Mouse (Mus musculus) ovary, adult 18-20 months (tissue): ENCODE measurements around the gene G3bp1.

Experiments used
- DNase-seq: peaks from one replicate; pipeline ENCODE4 v3.0.0; 2022; ENCODE audit warnings: low spot score, mixed read lengths

The G3bp1 gene

DNA sequence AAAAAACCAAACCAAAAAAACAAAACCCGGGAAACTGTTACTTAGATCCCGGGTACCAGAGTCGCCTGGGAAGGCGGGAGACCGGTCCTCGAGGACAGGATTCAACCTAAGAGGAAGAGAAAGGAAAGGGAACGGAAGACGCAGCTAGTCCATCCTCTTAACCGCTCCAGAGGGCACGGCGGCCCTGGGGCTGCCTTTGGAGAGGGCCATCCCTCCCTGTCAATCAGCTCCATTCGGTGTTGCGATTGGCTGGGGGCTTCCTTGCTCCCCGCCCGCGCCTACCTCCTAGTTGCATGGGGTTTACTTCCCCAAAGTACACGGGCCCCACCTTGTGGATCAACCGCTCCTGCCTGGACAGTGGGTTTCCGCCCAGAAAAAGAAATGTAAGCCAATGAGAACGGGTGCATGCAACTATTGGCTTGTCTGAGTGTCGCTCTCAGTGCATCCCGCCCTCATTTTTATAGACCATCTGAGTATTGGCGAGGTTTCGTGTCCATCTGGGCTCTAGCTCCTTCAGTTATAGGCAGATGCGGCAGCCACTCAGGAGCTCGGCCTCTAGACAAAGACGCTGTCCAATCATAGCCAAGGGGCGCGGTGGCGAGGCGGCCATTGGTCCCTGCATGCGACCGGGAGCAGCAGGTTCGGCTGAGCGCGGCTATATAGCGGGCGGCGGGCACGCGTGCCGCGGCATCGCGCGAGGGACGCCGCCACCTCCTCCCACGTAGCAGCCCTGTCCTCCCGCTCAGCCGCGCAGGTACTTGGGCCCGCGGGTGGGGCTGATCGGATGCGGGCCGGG is at the start of gene G3bp1:
TSS of gene G3bp1 (plus strand) at position 638 of the 796 bp plus-strand sequence.
- DNase-seq: peak; percentile 100

DNA sequence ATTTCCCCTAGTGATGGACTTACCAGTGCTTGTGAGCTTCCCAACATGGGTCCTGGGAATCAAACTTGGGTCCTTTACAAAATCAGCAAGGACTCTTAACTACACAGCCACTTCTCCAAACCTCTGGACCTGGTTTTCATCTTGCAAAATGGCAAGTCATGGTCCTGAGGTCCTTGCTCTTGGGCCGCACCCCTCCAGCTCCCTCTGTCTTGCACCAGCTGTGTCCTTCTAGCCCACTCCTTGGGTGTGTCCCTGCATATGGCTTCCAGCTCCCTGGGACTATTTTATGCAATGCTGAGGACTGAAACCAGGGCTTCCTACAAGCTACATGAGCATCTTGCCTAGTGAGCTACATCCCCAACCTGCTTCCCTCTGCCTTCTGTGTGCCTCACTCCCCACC is 46.5 kb upstream of the G3bp1 start, which contains the start of gene Sparc:
TSS of gene Sparc (minus strand) at position 206 of the 400 bp plus-strand sequence.
- no peak for DNase-seq

DNA sequence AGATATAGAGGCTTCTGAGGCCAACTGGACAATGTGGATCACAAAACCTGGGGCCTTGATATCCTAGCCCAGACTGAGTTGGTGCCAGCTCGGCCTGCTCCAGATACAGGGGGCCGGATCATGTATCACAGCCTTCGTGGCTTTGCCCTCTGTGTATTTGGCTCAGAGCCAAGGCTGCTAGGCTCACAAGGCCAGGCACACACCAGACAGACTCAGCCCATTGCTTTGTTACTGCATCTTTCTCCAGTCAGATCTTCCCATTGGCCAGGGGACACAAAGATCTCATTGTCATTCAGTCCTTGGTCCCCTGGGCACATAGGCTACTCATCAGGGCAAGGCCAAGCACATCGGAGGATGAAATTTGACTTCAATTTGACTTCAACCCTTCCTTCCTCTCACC is 45.7 kb upstream of the G3bp1 start:
- peak; percentile 82 for DNase-seq

DNA sequence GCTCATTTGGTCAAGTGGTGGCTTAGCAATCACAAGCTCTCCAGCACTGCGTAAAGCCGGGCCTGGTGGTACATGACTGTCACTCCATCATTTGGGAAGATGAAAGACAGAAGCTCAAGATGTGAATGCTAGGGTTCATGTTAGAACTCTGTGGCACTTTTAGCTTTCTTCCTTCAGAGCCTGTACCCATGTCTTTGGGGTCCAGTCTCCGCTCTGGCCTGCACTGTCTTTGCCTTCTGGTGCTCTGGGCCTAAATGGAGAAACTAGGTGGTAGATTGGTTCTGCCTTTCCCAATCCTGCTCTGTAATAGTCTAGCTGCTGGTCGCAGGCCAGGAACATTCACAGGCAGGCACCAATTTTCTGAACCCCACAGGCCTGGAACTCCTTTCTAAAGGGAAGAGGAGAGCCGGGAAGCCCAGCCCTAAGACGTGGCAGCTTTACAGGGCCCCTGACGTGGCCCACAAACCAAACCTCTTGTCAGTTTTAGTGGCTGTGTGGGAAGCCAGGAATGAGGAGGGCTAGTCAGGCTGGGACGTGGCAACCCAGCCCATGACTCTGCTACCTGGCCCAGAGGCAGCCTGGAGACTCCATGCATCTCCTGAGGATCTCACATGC is 44.6 kb upstream of the G3bp1 start:
- DNase-seq: no peak

DNA sequence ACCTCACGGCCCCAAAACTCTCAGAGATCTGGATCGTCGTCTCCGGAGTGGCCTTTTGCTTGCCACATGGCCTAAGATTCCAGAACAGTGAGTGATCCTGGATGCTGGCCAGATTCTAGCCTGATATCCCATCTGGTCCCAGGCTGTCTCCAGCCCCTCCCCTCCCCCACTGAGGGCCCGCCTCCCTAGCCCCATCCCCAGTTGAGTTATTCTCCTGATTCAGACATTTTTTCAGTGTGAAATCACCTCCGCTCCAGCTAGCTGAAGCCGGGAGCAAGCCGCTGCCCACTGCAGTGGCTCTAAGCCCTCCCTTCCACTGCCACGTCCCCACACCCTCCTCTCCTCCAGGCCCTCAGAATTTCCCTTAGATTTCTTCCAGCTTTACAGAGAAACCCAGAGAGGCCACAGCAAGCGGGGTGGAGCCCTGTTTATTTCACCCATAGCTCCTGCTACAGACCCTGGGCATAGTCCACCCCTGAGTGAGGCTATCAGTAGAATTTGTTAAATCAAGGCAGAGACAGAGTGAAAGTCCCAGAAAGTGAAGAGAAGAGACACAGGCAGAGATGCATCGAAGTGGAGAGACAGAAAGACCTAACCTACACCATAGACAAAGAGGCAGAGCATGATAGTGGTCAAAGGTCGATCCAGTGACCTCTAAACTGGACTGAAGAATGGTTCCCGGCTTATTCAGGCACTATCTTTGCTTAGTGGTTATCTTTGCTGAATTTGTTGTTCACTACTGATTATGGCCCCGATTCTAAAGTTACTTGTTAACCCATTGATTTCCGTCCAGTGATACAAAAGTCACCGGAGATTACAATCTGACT is 41.1 kb upstream of the G3bp1 start:
- DNase-seq: peak; percentile 81

DNA sequence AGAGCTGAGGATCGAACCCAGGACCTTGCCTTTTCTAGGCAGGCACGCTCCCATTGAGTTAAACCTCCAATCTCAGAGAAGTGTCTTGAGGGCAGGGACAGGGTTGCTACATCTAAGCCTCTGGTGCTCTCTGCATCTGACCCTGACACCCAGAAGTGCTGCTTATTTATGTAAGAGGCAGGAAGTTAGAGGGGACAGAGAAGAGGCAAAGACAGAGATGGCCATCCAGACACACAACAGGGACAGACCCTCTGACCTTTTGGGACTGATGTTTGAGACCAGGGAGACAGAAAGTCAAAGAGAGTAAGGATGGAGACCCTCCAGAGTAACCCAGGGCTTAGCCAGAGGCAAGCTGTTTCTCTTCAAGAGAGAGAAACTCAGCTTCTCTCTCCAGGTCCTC is 39.5 kb upstream of the G3bp1 start:
- no peak for DNase-seq

DNA sequence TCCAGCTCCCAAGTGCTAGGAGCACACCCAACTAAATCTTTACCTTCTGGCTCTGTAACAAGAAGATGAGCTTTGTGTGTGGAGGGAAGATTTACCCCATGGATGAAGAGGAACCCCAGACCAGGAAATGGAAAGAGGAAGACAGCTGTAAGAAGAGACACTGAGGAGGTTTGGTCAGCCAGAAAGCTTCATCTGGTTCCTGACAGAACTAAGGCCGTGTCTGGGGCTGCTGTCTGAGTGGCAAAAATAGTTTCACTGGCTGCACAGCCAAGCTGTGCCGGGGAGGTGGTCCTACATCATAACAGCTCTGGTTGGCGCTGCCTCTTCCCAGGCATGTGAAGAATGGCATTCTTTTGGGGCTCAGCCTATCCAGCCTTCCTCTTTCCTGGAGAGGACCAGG is 36.5 kb upstream of the G3bp1 start:
- no peak for DNase-seq

DNA sequence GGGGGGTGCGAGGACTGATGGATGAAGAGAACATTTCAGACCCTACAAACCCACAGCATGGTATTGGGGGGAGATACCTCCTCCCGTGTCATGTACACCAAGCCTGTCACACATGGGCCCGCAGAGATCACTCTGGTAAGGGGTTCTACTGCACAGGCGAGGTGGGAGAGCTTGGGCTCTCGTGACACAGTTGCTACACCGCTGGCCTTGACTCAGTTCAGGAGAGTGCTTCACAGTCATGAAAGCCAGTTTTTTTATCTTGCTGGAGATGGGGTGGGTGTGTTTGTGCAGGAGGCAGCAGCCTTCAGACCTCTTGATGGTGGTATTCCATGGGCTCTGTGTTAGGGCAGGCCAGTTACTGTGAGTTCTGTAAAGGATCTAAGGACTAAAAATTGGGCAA is 33.4 kb upstream of the G3bp1 start:
- no peak for DNase-seq

DNA sequence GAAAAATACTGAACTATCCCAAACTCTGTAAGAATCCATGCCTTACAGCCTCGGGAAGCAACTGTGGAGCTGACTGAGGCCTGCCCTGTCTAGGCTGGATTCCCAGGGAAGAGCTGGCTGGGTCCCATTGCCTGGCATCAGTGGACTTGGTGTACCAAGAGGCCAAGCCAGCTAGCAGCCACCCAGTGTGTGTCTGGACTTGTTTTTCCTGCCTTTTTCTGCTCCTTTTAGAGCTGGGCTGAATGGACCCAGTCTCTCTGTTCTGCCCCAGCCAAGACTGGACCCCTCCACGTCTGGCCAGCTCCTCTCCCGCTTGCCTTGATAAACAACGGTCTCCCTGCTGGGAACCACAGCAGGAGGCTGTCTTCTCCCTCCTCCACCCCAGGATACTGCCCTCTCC is 31.5 kb upstream of the G3bp1 start:
- DNase-seq: no peak

DNA sequence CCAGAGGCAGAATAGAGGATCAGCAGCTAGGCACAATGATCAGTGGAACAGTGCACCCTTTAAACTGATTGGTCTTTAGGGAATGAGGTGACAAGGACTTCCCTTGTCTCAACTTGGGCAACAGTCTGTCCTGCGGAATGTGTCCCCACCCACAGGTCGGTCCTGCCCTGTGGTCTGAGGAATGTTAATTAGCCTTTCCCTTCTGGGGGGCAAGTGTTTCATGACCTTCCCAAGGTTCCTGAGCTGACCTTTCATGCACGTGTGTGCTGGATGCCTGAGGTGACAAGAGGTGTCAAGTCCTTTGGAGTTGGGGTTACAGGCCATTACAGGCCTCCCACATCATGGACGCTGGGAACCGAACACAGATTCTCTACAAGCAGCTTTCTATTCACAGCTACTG is 29.8 kb upstream of the G3bp1 start:
- no peak for DNase-seq

DNA sequence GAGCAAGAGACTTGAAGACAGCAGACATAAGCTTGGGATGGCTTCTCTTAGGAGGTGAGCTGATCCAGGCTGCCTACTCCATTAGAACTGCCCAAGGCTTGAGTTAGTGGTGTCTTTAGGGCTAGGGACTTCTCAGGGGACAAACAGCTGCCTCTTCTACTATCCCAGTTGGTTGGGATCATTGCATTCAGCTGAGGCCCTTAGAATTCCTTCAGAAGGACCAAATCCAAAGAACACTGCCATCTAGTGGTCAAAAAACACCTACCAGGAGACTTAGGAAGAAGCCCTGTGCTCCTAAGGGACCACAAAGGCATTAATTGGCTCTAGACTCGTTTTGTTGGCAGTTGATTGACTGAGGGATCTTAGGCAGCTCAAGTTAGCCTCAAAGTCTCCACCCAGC is 24.7 kb upstream of the G3bp1 start:
- no peak for DNase-seq

DNA sequence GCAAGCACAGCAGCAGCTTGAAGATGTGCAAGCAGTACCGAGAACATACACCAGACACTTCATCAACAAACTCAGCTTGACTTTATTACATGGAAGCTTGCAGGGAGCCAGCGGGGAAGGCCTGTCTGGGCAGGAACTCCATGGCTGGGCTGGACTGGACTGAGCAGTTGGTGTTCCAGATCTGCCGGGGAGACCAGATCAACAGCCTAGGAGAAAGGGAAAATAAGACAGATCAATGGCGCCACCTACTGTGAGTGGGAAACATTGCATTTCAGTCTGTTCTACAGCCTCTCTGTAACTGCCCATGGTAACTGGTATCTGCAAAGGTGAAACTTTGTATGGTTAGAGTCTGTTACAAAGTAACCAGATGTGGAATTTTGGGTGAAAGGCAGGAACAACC is 22.9 kb upstream of the G3bp1 start:
- DNase-seq: peak; percentile 70

DNA sequence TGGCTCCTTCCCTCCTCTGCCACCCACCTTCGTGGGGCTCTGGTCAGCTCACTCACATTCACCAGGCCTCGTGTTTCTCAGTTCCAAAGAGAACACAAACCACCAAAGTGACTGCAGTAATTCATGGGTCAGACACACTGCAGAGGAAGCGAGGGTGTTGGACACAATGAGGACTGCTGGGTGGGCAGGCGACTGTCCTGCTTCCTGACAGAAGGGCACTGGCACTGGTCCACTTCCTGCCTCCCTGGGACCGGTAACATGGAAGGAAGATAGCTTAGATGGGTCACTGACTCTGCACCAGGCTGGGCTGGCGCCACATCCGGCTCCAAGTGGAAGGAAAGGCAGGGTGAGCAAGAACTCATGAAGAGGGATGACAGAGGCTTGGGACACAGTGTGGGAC is 20.0 kb upstream of the G3bp1 start:
- no peak for DNase-seq

DNA sequence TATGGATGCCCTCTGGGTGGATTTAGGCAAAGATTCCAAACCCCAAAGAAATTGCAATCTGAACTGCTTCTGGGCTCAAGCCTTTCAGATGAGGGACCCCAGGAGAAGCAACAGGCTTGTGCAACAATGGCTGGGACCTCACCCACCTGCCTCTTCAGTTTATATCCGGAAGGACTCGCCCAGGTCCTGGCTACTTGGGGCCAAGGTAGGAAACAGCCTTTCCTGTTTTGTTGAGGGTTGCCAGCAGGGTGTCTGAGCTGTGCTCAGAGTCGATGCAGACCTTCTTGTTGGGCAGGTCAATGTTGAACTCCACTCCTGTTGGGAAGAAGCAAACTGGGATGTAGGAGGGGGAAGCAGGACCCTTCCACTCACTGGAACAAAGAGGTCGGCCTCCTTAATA is 19.2 kb upstream of the G3bp1 start:
- no peak for DNase-seq

DNA sequence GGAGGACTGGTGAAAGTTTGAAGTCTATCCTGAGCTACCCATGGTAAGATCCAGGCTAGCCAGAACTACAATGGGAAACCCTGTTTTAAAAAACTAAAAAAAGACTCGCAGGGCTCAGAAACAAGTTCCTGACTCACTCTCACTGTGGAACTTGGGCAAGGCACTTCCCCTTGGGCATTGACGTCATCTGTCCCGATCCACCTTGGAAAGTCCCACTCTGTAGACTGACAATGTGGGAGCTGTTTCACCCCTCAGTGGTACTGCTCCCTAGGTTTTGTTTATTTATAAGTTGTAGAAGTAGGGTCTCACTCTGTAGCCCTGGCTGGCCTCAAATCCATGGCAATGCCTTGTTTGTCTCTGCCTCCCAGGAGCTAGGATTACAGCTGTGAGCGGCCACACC is 15.8 kb upstream of the G3bp1 start:
- no peak for DNase-seq

DNA sequence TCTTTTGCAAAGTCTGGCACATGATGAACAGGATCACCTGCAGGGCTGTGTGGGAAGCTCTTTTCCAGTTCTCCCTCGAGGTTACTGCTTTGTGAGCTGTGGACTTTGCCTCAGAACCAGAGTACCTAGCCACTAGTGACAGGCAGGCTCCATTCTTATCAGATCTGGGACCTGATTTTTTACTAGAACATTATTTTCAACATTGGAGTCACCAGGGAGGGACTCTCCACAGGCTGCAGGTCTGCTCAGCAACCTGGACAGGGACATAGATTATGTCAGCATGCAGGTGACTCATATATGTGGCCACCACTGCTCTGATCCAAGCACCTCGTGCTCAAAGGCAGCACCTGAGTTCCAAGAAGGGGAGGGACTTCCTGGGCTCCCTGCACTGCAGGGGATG is 14.3 kb upstream of the G3bp1 start:
- no peak for DNase-seq

DNA sequence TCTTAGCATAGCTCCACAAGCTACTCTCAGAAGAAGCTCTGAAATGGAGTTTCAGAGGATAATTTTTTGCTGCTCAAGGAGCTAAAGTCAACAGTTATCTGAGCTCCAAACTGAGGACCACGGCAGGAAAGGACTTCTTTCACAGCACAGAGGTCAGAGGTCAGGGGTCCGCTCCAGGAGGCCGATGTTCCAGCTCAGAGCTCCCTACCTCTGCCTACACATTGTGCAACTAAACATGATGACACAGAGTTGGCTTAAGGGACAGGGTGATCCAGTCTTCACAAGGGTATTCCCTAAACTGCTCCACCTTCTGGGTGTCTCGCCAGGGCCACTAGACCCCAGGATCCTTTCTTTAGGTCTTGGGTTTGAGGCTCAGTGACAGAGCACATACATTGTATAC is 11.0 kb upstream of the G3bp1 start:
- DNase-seq: no peak

DNA sequence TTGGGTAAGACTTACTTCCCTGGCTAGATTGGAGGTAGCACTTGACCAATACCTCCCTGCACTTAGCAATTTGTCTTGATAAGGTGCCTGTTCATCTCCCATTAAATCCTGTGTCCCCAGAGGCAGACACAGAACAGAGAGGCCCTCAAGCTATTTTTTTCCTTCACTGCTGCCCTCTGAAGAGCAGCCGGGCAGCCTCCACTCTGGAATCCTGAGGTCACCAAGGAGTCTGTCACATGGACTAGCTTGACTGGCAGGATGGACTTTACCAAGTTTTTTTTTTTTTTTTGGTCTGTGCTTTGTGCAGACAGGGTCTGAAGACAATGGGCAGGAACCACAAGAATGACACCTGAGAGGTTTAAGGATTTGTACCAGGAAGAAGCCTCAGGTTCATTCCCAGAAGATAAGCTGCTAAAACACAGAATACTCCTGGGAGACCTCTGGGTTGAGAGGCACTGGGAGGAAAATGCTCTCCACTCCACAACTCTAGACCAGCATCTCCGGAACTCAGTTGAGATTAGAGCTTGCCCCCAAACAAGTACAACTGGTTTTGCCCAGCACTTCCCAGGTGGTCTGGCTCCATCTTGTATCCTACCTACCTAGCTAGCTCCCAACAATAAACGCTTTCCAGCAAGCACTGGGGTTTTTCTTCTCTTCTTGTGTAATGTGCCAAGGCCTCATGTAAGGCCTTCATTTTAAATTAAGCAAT is 9.5 kb upstream of the G3bp1 start:
- no peak for DNase-seq

DNA sequence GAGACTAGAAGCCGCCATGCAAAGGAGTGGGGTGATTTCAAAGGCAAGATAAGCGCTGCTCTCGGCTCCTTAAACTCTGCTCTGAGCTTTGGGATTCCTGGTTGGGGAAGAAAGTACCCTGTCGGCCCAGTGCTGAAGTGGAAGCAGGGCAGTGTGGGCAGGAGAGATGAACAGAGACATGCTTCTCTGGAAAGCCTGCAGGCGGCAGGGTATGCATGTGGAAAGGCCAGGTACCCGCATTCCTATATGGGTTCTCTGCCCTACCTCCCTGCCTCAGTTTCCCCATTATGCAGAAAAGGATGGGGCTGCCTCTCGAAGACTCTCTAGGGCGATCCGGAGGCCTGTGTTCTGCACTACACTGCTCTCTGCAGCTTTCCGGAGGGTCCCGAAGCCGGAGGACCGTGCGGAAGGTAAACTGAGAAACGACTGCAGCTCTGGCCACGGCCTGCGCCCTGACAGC is 8.9 kb upstream of the G3bp1 start:
- DNase-seq: no peak

DNA sequence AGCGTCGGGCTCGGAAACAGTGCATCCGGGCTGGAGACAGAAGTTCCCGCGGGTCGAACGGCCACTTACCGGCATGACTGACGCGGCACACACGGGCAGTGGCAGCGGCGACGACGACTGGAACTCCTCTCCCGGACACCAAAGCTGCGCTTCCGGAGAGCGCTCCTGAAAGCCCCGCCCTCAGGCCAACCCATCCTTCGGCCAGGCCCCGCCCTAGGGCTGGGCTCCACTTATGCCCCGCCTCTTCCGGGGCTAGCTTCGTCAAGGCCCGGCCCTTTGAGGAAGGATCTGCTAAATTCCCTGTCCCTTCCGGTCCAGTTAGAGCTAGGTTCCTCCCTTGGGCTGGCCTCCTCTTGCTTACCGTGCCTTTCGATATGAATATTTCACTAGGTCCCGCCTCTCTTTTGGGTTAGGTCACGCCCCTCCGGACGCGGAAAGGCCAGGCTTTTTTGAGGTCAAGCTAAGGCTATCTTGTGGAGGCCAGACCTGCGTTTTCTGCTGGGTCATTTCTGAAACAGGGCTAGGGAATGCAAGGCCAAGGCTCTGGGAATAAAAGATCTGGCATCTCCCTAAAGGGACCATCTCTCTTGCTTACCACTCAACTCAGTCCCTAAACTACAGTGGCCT is 8.4 kb upstream of the G3bp1 start, which contains the start of gene Atox1:
TSS of gene Atox1 (minus strand) at position 221 of the 627 bp plus-strand sequence.
- DNase-seq: peak; percentile 94

DNA sequence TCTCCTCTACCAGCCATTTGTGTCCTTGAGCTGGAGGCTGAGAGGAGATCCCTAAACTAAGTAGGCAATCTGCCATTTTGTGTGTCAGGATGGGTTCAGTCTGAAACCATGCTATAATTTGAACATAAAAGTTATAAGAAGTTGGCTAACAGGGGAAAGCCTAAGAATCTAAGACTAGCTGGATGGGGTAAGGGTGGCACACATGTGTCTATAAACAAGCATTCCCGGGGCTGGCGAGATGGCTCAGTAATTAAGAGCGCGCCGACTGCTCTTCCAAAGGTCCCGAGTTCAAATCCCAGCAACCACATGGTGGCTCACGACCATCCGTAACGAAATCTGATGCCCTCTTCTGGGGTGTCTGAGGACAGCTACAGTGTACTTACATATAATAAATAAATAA is 7.3 kb upstream of the G3bp1 start:
- DNase-seq: no peak

DNA sequence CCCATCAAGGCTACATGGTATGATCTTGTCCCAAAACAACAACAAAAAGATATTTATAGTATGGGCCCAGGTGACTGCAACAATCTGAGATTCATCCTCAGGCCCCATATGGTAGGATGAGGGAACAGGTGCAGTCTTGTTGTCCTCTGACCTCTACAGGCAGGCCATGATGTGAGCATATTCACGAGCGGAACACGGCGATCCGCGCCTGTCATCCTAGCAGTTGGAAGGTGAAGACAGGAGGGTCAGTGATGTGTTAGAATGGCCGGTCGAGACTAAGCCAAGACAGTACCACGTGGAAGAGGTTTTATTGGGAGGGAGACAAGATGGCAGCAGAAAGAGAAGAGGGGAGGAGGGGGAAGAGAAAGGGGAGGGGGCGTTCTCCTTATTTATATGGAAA is 4.8 kb upstream of the G3bp1 start:
- no peak for DNase-seq
